Mouse (Mus musculus) C2C12 (cell line): ENCODE measurements around the gene Gm49325.
A peak's percentile ranks its signal among the peaks of the same experiment; 100 is the strongest.

Source experiments
- CTCF ChIP-seq: IDR thresholded peaks from one replicate; pipeline ENCODE4 v1.5.1; 2011; ENCODE audit not compliant: control insufficient read depth, insufficient read depth, insufficient read length
- FOSL1 ChIP-seq: IDR thresholded peaks from one replicate; pipeline ENCODE4 v1.8.0; 2011; ENCODE audit warnings: mild to moderate bottlenecking, low read length; ENCODE audit not compliant: poor library complexity, insufficient read depth, severe bottlenecking
- MAX ChIP-seq: IDR thresholded peaks from one replicate; pipeline ENCODE4 v1.6.1; 2011; ENCODE audit warnings: mild to moderate bottlenecking, control low read depth
- MYOD1 ChIP-seq: IDR thresholded peaks from one replicate; pipeline ENCODE4 v1.6.1; 2011; ENCODE audit warnings: low read depth; ENCODE audit not compliant: control insufficient read depth, insufficient read length
- MYOG ChIP-seq: IDR thresholded peaks from one replicate; pipeline ENCODE4 v1.6.1; 2011; ENCODE audit not compliant: control insufficient read depth, insufficient read length; ENCODE audit errors: extremely low read depth
- USF1 ChIP-seq: IDR thresholded peaks from one replicate; pipeline ENCODE4 v1.6.1; 2011; ENCODE audit warnings: low read depth, mild to moderate bottlenecking, control low read depth, moderate library complexity

GRCm38 (mm10) chr10:77623639-77624400, 17.8 kb downstream of the Gm49325 start:
- TF ChIP-seq CTCF, result no peak
- peak; percentile 4 for TF ChIP-seq MYOD1
- no peak for TF ChIP-seq FOSL1
- TF ChIP-seq MYOG, result no peak
- TF ChIP-seq USF1, result no peak
- TF ChIP-seq MAX, result no peak
